Mouse (Mus musculus) hindbrain, postnatal 0 days (tissue): ENCODE data around the gene Syt8. TPM values are rescaled to one million over a fixed set of nuclear protein-coding genes. Genes with fewer than 3 reads are reported as not detected.

Experiments
- ATAC-seq: fragments of 200-750 bp; cut with Nextera tagmentation; 2 replicates; pipeline ENCODE4 v1.8.0; 2017; ENCODE audit warnings: mild to moderate bottlenecking, moderate TSS enrichment, moderate library complexity
- DNase-seq: peaks from one replicate; pipeline ENCODE4 v3.0.0-alpha.2; 2015; ENCODE audit warnings: low spot score
- H3K27ac ChIP-seq: fragments of 300-500 bp; sonication (generic); 2 replicates; pipeline ENCODE4 v1.5.1; 2014; ENCODE audit warnings: mild to moderate bottlenecking
- H3K27me3 ChIP-seq: fragments of 300-500 bp; sonication (generic); 2 replicates; pipeline ENCODE4 v1.6.1; 2014; ENCODE audit warnings: low read length, mixed read lengths; ENCODE audit not compliant: insufficient read depth
- H3K36me3 ChIP-seq: fragments of 300-500 bp; sonication (generic); 2 replicates; pipeline ENCODE4 v1.6.1; 2014; ENCODE audit warnings: low read length, mixed read lengths; ENCODE audit not compliant: insufficient read depth
- H3K4me1 ChIP-seq: fragments of 300-500 bp; sonication (generic); 2 replicates; pipeline ENCODE4 v1.6.1; 2014; ENCODE audit warnings: antibody characterized with exemption, low read length, mixed read lengths; ENCODE audit not compliant: insufficient read depth
- H3K4me2 ChIP-seq: fragments of 300-500 bp; sonication (generic); 2 replicates; pipeline ENCODE4 v1.6.1; 2014; ENCODE audit warnings: low read depth, mild to moderate bottlenecking, low read length, moderate library complexity, mixed read lengths
- H3K4me3 ChIP-seq: fragments of 300-500 bp; sonication (generic); 2 replicates; pipeline ENCODE4 v1.5.1; 2014; ENCODE audit warnings: low read length
- H3K9ac ChIP-seq: fragments of 300-500 bp; sonication (generic); replicated peaks from 2 replicates; pipeline ENCODE4 v1.6.1; 2014; ENCODE audit warnings: mild to moderate bottlenecking, low read length, moderate library complexity, mixed read lengths
- H3K9me3 ChIP-seq: fragments of 300-500 bp; sonication (generic); 2 replicates; pipeline ENCODE4 v1.6.1; 2016; ENCODE audit warnings: low read length, mixed read lengths
- CTCF ChIP-seq: IDR thresholded peaks from 2 replicates; pipeline ENCODE4 v1.5.1; 2016; ENCODE audit warnings: antibody characterized with exemption, control low read depth, low read depth
- WGBS: fragments of 180-500 bp; shearing (Covaris S2); extraction: QIAGEN DNeasy Blood & Tissue Kit; methylation state at CpG from one replicate; pipeline ENCODE4 v1.1.7; 2014; 5-methylcytosine and 5-hydroxymethylcytosine counted together
- polyA plus RNA-seq: library from polyadenylated mRNA; unstranded; fragments of >200 nt; fragmentation: Nextera tagmentation; extraction: Ambion mirVana; gene quantifications from 2 replicates; pipeline ENCODE4 v1.2.1, GENCODE M21; 2015
- total RNA-seq: library from RNA; depleted of rRNA; stranded (reverse); fragments of >200 nt; gene quantifications from 2 replicates; pipeline ENCODE4 v1.2.3, GENCODE M21; 2014

Syt8 gene
- total and polyA plus RNA-seq, 2 experiments from 2014 or later: not detected

GRCm38 (mm10) chr7:142433623-142434022 is 1.0 kb upstream of the Syt8 start:
- Histone ChIP-seq H3K27ac (no peak overlapping the region), H3K27me3 (no peaks in the 10 kb centered on the region), H3K36me3 (no peaks in the 10 kb centered on the region), H3K4me1 (peaks cover 13% of the 10 kb centered on the region), H3K9ac (no peak overlapping the region), H3K4me2 (no peak overlapping the region), H3K4me3 (no peak overlapping the region), H3K9me3 (no peaks in the 10 kb centered on the region)
- no peak for TF ChIP-seq CTCF
- no peak for DNase-seq
- 40% methylated on average over 19 of the region's 19 CpGs for WGBS
- no peak for ATAC-seq

- DNase-seq (peak; percentile 76), ATAC-seq (no peak)
- Histone ChIP-seq H3K36me3 (no peaks in the 10 kb centered on the region), H3K9me3 (no peaks in the 10 kb centered on the region), H3K27me3 (no peaks in the 10 kb centered on the region), H3K9ac (no peak overlapping the region), H3K4me2 (no peak overlapping the region), H3K4me1 (peaks cover 5% of the 10 kb centered on the region), H3K4me3 (no peak overlapping the region), H3K27ac (no peak overlapping the region)
- TF ChIP-seq CTCF: peak; percentile 81
- 24% methylated on average over 4 of the region's 4 CpGs for WGBS
Measured at GRCm38 (mm10) chr7:142435524-142435923, 874 bp downstream of the Syt8 start.

DNA sequence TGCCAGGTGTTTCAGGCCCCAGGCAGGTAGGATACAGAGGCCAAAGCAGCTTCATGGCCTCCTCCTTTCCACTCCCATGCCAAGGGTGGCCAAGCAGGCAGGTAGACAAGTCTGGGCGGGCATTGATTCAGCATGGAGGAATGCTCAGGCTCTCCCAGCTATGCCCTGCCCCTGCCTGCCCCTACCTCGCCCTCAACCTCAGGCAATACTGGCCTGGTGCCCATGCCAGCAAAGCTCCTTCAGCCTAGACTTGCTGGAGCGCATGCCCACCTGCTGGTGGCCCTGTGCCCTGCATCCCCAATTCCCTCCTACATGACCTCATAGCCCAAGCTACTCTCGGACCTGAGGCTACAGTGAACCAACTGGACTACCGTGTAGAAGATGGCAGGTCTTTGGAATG is 2.7 kb downstream of the Syt8 start:
- no peak for DNase-seq
- Histone ChIP-seq H3K27ac (no peak overlapping the region), H3K36me3 (no peaks in the 10 kb centered on the region), H3K4me1 (no peaks in the 10 kb centered on the region), H3K4me3 (no peak overlapping the region), H3K9ac (no peak overlapping the region), H3K4me2 (no peak overlapping the region), H3K9me3 (no peaks in the 10 kb centered on the region), H3K27me3 (no peaks in the 10 kb centered on the region)
- no peak for ATAC-seq
- peak; percentile 41 for TF ChIP-seq CTCF
- WGBS: 83% methylated on average over 5 of the region's 5 CpGs

- no peak for TF ChIP-seq CTCF
- no peak for ATAC-seq
- Histone ChIP-seq H3K27me3 (no peaks in the 10 kb centered on the region), H3K36me3 (no peaks in the 10 kb centered on the region), H3K4me1 (no peaks in the 10 kb centered on the region), H3K4me2 (no peak overlapping the region), H3K9ac (no peak overlapping the region), H3K27ac (no peak overlapping the region), H3K4me3 (no peak overlapping the region), H3K9me3 (no peaks in the 10 kb centered on the region)
- WGBS: 65% methylated on average over 14 of the region's 14 CpGs
- DNase-seq: no peak
Measured at GRCm38 (mm10) chr7:142439966-142440365, 5.3 kb downstream of the Syt8 start.

GRCm38 (mm10) chr7:142440657-142441114 is 6.0 kb downstream of the Syt8 start:
- H3K9ac ChIP-seq: no peak overlapping the region
- H3K4me3 ChIP-seq: no peak overlapping the region
- TF ChIP-seq CTCF: peak; percentile 71
- WGBS: 60% methylated on average over 5 of the region's 5 CpGs
- peak; percentile 74 for DNase-seq
- H3K36me3 ChIP-seq: no peaks in the 10 kb centered on the region
- H3K4me2 ChIP-seq: no peak overlapping the region
- H3K4me1 ChIP-seq: no peaks in the 10 kb centered on the region
- peak; percentile 80; the same call in 1 of the 2 replicates for ATAC-seq
- H3K27ac ChIP-seq: no peak overlapping the region
- H3K27me3 ChIP-seq: no peaks in the 10 kb centered on the region
- H3K9me3 ChIP-seq: no peaks in the 10 kb centered on the region

DNA sequence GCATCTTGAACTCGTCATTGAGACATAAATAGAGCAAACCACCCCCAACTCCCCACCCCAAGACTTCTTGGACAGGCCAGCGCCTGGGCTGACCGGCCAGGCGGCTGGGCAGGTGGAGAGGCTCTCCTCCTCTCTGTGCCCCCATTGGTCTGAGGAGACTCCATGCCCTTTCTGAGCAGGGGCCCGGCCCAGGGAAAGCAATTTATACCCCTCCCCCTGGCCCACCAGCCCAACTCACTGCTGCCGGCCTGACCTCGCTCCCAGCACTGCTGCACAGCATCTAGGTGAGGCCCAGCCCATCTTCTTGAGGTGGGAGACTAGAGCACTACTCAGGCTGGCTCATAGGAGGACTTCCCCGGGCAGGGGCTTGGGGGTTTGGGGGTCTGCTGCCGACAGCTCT is 6.9 kb downstream of the Syt8 start, which contains the start of gene Tnni2:
TSS of gene Tnni2 (plus strand) at position 224 of the 400 bp plus-strand sequence.
- Histone ChIP-seq H3K4me3 (no peak within 1 kb of the TSS), H3K9ac (no peak within 1 kb of the TSS), H3K4me2 (no peak within 1 kb of the TSS), H3K27me3 (no peaks in the 10 kb centered on the region), H3K27ac (no peak within 1 kb of the TSS), H3K36me3 (no peaks in the 10 kb centered on the region), H3K9me3 (no peaks in the 10 kb centered on the region), H3K4me1 (no peaks in the 10 kb centered on the region)
- ATAC-seq (no peak), DNase-seq (no peak)
- TF ChIP-seq CTCF: no peak
- 81% methylated on average over 9 of the region's 9 CpGs for WGBS

DNA sequence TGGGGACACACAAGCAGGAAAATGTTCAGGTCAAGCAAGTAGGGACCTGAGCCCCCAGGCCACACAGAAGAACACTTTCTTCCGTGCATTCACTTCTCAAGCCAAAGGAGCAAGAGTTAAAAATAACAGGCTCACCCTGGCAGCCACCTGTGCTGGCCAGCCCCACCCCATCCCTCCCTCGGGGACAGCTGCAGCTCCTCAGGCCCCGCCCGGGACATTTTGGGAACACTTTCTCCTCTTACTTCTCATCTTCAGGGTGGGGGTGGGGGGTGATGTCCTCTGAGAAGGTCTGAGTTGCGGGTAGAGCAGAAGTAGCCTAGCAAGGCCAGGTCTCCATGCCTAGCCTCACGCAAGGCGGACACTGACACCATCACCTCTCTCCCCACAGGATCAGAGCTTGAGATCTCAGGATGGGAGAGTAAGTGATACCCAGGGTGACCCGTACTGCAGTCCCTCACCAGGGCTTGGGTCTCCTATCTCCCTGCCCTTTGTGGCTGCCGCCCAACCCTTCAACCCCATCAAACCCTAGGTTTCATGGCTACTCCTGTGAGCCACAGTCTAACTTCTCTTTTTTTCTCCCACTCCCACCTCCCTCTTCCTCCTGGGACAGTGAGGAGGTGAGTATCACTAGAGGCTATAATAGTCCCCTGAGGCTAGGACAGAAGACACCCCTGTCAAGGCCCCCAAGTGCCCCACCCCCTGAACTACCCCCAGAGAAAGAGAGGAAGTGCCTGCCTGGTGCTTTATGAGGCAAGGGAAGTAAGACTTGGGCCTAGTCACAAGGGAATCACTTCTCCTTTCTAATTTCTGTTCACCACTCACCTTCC is 7.6 kb downstream of the Syt8 start:
- DNase-seq (no peak), ATAC-seq (no peak)
- 81% methylated on average over 9 of the region's 9 CpGs for WGBS
- Histone ChIP-seq H3K27me3 (no peaks in the 10 kb centered on the region), H3K36me3 (no peaks in the 10 kb centered on the region), H3K9ac (no peak overlapping the region), H3K4me1 (no peaks in the 10 kb centered on the region), H3K4me3 (no peak overlapping the region), H3K4me2 (no peak overlapping the region), H3K9me3 (no peaks in the 10 kb centered on the region), H3K27ac (no peak overlapping the region)
- no peak for TF ChIP-seq CTCF
